Mouse (Mus musculus): ENCODE data around the gene Kcnab2.

- TF ChIP-seq E2F4 (IDR thresholded peaks at IDR 0.05; ENCODE audit: borderline replicate concordance, low read depth, low read length) (no peak), BHLHE40 (IDR thresholded peaks at IDR 0.05; ENCODE audit: borderline replicate concordance, low read depth, low read length) (no peak)
Observed at GRCm38 (mm10) chr4:152435255-152435654, 42.4 kb downstream of the Kcnab2 start.
